ENCODE assay signal across 7 mouse cellular contexts in the genomic region with DNA sequence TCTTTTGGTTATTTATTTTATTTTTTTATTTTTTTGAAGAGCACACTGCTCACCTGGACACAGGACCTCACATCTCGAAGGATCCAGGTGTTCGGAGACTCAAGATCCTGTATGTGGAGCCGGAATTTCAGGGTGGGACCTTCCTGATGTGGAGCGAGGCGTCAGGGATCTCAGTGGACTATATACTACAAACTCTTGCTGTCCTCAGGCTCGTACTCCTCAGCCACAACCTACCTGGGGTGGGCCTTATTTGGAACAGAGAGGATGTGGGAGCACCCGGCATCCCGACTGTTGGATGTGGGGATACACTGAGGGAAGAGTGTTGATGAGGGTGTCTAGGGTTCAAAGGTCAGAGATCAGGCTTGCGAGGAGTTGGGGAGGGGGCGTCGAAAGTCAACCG. TPM values are rescaled to one million over a fixed set of nuclear protein-coding genes. Genes with fewer than 3 reads are reported as not detected.
DNase-seq lines count a peak whose midpoint lies in the region; ATAC-seq and TF ChIP-seq lines count a peak whose summit lies in the region.
"Not testable (repeated sequence)": the region's sequence is repeated elsewhere in the genome, so short reads cannot be mapped to it uniquely, and the experiment has no call there.

No protein-coding gene starts in this region.

- H3K9ac ChIP-seq in embryonic facial prominence, embryonic 13.5 days; forebrain, embryonic 16.5 days (replicated peaks; ENCODE audit: low read depth, low read length); intestine, embryonic 16.5 days (ENCODE audit: low read depth, low read length); limb, embryonic 14.5 days (ENCODE audit: low read depth, low read length, severe bottlenecking); lung, postnatal 0 days (replicated peaks; ENCODE audit: low read depth): not testable (repeated sequence)

- H3K4me2 ChIP-seq in embryonic facial prominence, embryonic 13.5 days; forebrain, embryonic 16.5 days (ENCODE audit: low read length); intestine, embryonic 16.5 days (ENCODE audit: low read depth, low read length); limb, embryonic 14.5 days (replicated peaks; ENCODE audit: low read depth, low read length, severe bottlenecking); lung, postnatal 0 days (replicated peaks; ENCODE audit: low read depth, low read length): not testable (repeated sequence)

- peaks cover 26% of the 10 kb centered on the region for H3K36me3 ChIP-seq in embryonic facial prominence, embryonic 13.5 days
- not testable (repeated sequence) for H3K36me3 ChIP-seq in forebrain, embryonic 16.5 days (ENCODE audit: control insufficient read depth, insufficient read depth); intestine, embryonic 16.5 days (ENCODE audit: control insufficient read depth, insufficient read depth, low read length); lung, postnatal 0 days (ENCODE audit: insufficient read depth, low read length)
- peaks cover 16% of the 10 kb centered on the region for H3K36me3 ChIP-seq in limb, embryonic 14.5 days (ENCODE audit: control insufficient read depth, insufficient read depth, low read length)

- WGBS in embryonic facial prominence, embryonic 13.5 days, result no CpG with 5 or more reads among the region's 12 CpGs
- WGBS in forebrain, embryonic 16.5 days, result no CpG with 5 or more reads among the region's 12 CpGs
- WGBS in intestine, embryonic 16.5 days, result no CpG with 5 or more reads among the region's 12 CpGs
- no CpG with 5 or more reads among the region's 12 CpGs for WGBS in limb, embryonic 14.5 days
- no CpG with 5 or more reads among the region's 12 CpGs for WGBS in lung, postnatal 0 days

- H3K4me3 ChIP-seq in embryonic facial prominence, embryonic 13.5 days, result peak overlapping the region; percentile 71
- H3K4me3 ChIP-seq in forebrain, embryonic 16.5 days (replicated peaks; ENCODE audit: low read length), result peak overlapping the region; percentile 79
- H3K4me3 ChIP-seq in intestine, embryonic 16.5 days (ENCODE audit: low read length), result peak overlapping the region; percentile 78; the same call in 1 of the 2 replicates
- H3K4me3 ChIP-seq in limb, embryonic 14.5 days (replicated peaks; ENCODE audit: low read length), result peak overlapping the region; percentile 72
- peak overlapping the region; percentile 60; the same call in 1 of the 2 replicates for H3K4me3 ChIP-seq in lung, postnatal 0 days (ENCODE audit: low read depth, low read length)

- ATAC-seq in embryonic facial prominence, embryonic 13.5 days (ENCODE audit: insufficient number of reproducible peaks, insufficient read depth, low FRiP score, low TSS enrichment, low read depth), result 0 out of 2 replicates have a peak, but pooled peaks have one; percentile 34
- ATAC-seq in forebrain, embryonic 16.5 days, result peak; percentile 68
- 0 out of 4 replicates have a peak, but pooled peaks have one; percentile 2 to 5 for ATAC-seq in hematopoietic stem cell, adult 5-6 weeks (replicated peaks in 1 of 2; ENCODE audit: insufficient read depth in 1 of 2, low FRiP score in 2 of 2, low TSS enrichment in 1 of 2, low read depth in 1 of 2, poor library complexity in 2 of 2, severe bottlenecking in 2 of 2)
- peak; percentile 45 for ATAC-seq in intestine, embryonic 16.5 days
- ATAC-seq in limb, embryonic 14.5 days (ENCODE audit: low FRiP score, low read depth), result peak; percentile 20; the same call in 1 of the 2 replicates
- ATAC-seq in lung, postnatal 0 days, result peak; percentile 45
- ATAC-seq in monocyte, adult 5-6 weeks (replicated peaks; ENCODE audit: insufficient number of reproducible peaks, low FRiP score, low TSS enrichment, poor library complexity, severe bottlenecking), result 0 out of 2 replicates have a peak, but pooled peaks have one; percentile 4

- not testable (repeated sequence) for TF ChIP-seq EP300 in lung, postnatal 0 days (IDR thresholded peaks at IDR 0.05)

- peaks cover 20% of the 10 kb centered on the region for H3K4me1 ChIP-seq in embryonic facial prominence, embryonic 13.5 days
- peaks cover 19% of the 10 kb centered on the region for H3K4me1 ChIP-seq in forebrain, embryonic 16.5 days (replicated peaks; ENCODE audit: control insufficient read depth, insufficient read depth, low read length)
- peaks cover 10% of the 10 kb centered on the region for H3K4me1 ChIP-seq in intestine, embryonic 16.5 days (ENCODE audit: control insufficient read depth, insufficient read depth, low read length)
- peaks cover 11% of the 10 kb centered on the region; the same call in 1 of the 2 replicates for H3K4me1 ChIP-seq in limb, embryonic 14.5 days (ENCODE audit: control insufficient read depth, insufficient read depth, low read length)
- H3K4me1 ChIP-seq in lung, postnatal 0 days (ENCODE audit: insufficient read depth, low read depth, low read length), result not testable (repeated sequence)

- H3K9me3 ChIP-seq in embryonic facial prominence, embryonic 13.5 days; forebrain, embryonic 16.5 days (ENCODE audit: control insufficient read depth, low read length); intestine, embryonic 16.5 days (ENCODE audit: control insufficient read depth, low read length); limb, embryonic 14.5 days (ENCODE audit: control insufficient read depth, low read length); lung, postnatal 0 days (ENCODE audit: low read length): not testable (repeated sequence)

- H3K27me3 ChIP-seq in embryonic facial prominence, embryonic 13.5 days; forebrain, embryonic 16.5 days (replicated peaks; ENCODE audit: control insufficient read depth, insufficient read depth, low read length); intestine, embryonic 16.5 days (replicated peaks; ENCODE audit: control insufficient read depth, insufficient read depth, low read length); limb, embryonic 14.5 days (ENCODE audit: control insufficient read depth, insufficient read depth, low read length); lung, postnatal 0 days (replicated peaks; ENCODE audit: insufficient read depth, low read length): not testable (repeated sequence)

- not testable (repeated sequence) for TF ChIP-seq CTCF in lung, postnatal 0 days (IDR thresholded peaks at IDR 0.05)

- DNase-seq in limb, embryonic 14.5 days (ENCODE audit: low spot score); lung, postnatal 0 days (ENCODE audit: low spot score): not testable (repeated sequence)

- TF ChIP-seq POLR2A in limb, embryonic 14.5 days (IDR thresholded peaks at IDR 0.05; ENCODE audit: borderline replicate concordance, extremely low read depth, insufficient read depth, insufficient read length), result not testable (repeated sequence)

- not testable (repeated sequence) for H3K27ac ChIP-seq in embryonic facial prominence, embryonic 13.5 days; forebrain, embryonic 16.5 days (ENCODE audit: low read length); intestine, embryonic 16.5 days (ENCODE audit: low read length); limb, embryonic 14.5 days (replicated peaks; ENCODE audit: low read depth, low read length); lung, postnatal 0 days (ENCODE audit: low read length)

RNA-seq across cellular contexts. Expression of gene Lysmd1, which starts 0.2 kb away (rescaled TPM):
- polyA plus RNA-seq in embryonic facial prominence, embryonic 13.5 days (2015; fragmentation: Nextera tagmentation; extraction: Ambion mirVana), result 17.0 and 19.3 TPM in 2 replicates
- 41.9 and 46.6 TPM in 2 replicates for polyA plus RNA-seq in forebrain, embryonic 16.5 days (2015; fragmentation: Nextera tagmentation; extraction: Ambion mirVana)
- total RNA-seq in hematopoietic stem cell, adult 5-6 weeks (2017), result 8.6 and 10.4 TPM in 2 replicates
- 9.8 and 11.0 TPM in 2 replicates for polyA plus RNA-seq in intestine, embryonic 16.5 days (2015; fragmentation: Nextera tagmentation; extraction: Ambion mirVana)
- polyA plus RNA-seq in limb, embryonic 14.5 days (2012; rRNA removed), result 11.7 and 11.8 TPM in 2 replicates
- polyA plus RNA-seq in limb, embryonic 14.5 days (2014; fragmentation: Nextera tagmentation; extraction: Ambion mirVana), result 13.3 and 15.3 TPM in 2 replicates
- 13.3 and 14.0 TPM in 2 replicates for polyA plus RNA-seq in lung, postnatal 0 days (2015; fragmentation: Nextera tagmentation; extraction: Ambion mirVana)
- 4.1 to 5.9 TPM (median 5.7 TPM) in 3 replicates for total RNA-seq in monocyte, adult 5-6 weeks (2017)

RNA-seq across cellular contexts. Expression of gene Scnm1, which starts 0.3 kb away (rescaled TPM):
- polyA plus RNA-seq in embryonic facial prominence, embryonic 13.5 days (2015; fragmentation: Nextera tagmentation; extraction: Ambion mirVana), result 75.2 and 81.8 TPM in 2 replicates
- polyA plus RNA-seq in forebrain, embryonic 16.5 days (2015; fragmentation: Nextera tagmentation; extraction: Ambion mirVana), result 90.1 and 93.1 TPM in 2 replicates
- 96.4 and 116 TPM in 2 replicates for total RNA-seq in hematopoietic stem cell, adult 5-6 weeks (2017)
- polyA plus RNA-seq in intestine, embryonic 16.5 days (2015; fragmentation: Nextera tagmentation; extraction: Ambion mirVana), result 56.9 and 62.2 TPM in 2 replicates
- polyA plus RNA-seq in limb, embryonic 14.5 days (2012; rRNA removed), result 85.0 and 106 TPM in 2 replicates
- polyA plus RNA-seq in limb, embryonic 14.5 days (2014; fragmentation: Nextera tagmentation; extraction: Ambion mirVana), result 65.7 and 73.1 TPM in 2 replicates
- 51.8 and 54.1 TPM in 2 replicates for polyA plus RNA-seq in lung, postnatal 0 days (2015; fragmentation: Nextera tagmentation; extraction: Ambion mirVana)
- 65.3 to 128 TPM (median 82.5 TPM) in 3 replicates for total RNA-seq in monocyte, adult 5-6 weeks (2017)

RNA-seq across cellular contexts. Expression of gene Tnfaip8l2, which starts 8.0 kb away (rescaled TPM):
- polyA plus RNA-seq in embryonic facial prominence, embryonic 13.5 days (2015; fragmentation: Nextera tagmentation; extraction: Ambion mirVana), result 2.7 and 4.7 TPM in 2 replicates
- polyA plus RNA-seq in forebrain, embryonic 16.5 days (2015; fragmentation: Nextera tagmentation; extraction: Ambion mirVana), result 2.1 and 2.5 TPM in 2 replicates
- 15.2 and 16.3 TPM in 2 replicates for total RNA-seq in hematopoietic stem cell, adult 5-6 weeks (2017)
- 4.9 and 5.3 TPM in 2 replicates for polyA plus RNA-seq in intestine, embryonic 16.5 days (2015; fragmentation: Nextera tagmentation; extraction: Ambion mirVana)
- 4.4 and 4.9 TPM in 2 replicates for polyA plus RNA-seq in limb, embryonic 14.5 days (2012; rRNA removed)
- 6.1 and 8.0 TPM in 2 replicates for polyA plus RNA-seq in limb, embryonic 14.5 days (2014; fragmentation: Nextera tagmentation; extraction: Ambion mirVana)
- 9.0 and 9.7 TPM in 2 replicates for polyA plus RNA-seq in lung, postnatal 0 days (2015; fragmentation: Nextera tagmentation; extraction: Ambion mirVana)
- 63.2 to 73.9 TPM (median 73.1 TPM) in 3 replicates for total RNA-seq in monocyte, adult 5-6 weeks (2017)

RNA-seq across cellular contexts. Expression of gene Tmod4, which starts 9.9 kb away (rescaled TPM):
- polyA plus RNA-seq in embryonic facial prominence, embryonic 13.5 days (2015; fragmentation: Nextera tagmentation; extraction: Ambion mirVana), result 0.65 and 0.69 TPM in 2 replicates
- polyA plus RNA-seq in forebrain, embryonic 16.5 days (2015; fragmentation: Nextera tagmentation; extraction: Ambion mirVana), result 0.65 and 0.91 TPM in 2 replicates
- total RNA-seq in hematopoietic stem cell, adult 5-6 weeks (2017), result 0.63 TPM in 1 of 2 replicates, not detected in the other
- polyA plus RNA-seq in intestine, embryonic 16.5 days (2015; fragmentation: Nextera tagmentation; extraction: Ambion mirVana), result 1.1 and 1.2 TPM in 2 replicates
- polyA plus RNA-seq in limb, embryonic 14.5 days (2012; rRNA removed), result 3.2 and 5.0 TPM in 2 replicates
- polyA plus RNA-seq in limb, embryonic 14.5 days (2014; fragmentation: Nextera tagmentation; extraction: Ambion mirVana), result 2.9 and 3.7 TPM in 2 replicates
- 2.0 and 2.9 TPM in 2 replicates for polyA plus RNA-seq in lung, postnatal 0 days (2015; fragmentation: Nextera tagmentation; extraction: Ambion mirVana)
- not detected in 3 replicates for total RNA-seq in monocyte, adult 5-6 weeks (2017)

RNA-seq across cellular contexts. Expression of gene Vps72, which starts 23.3 kb away (rescaled TPM):
- polyA plus RNA-seq in embryonic facial prominence, embryonic 13.5 days (2015; fragmentation: Nextera tagmentation; extraction: Ambion mirVana), result 185 and 213 TPM in 2 replicates
- polyA plus RNA-seq in forebrain, embryonic 16.5 days (2015; fragmentation: Nextera tagmentation; extraction: Ambion mirVana), result 230 and 233 TPM in 2 replicates
- 63.2 and 229 TPM in 2 replicates for total RNA-seq in hematopoietic stem cell, adult 5-6 weeks (2017)
- 110 and 120 TPM in 2 replicates for polyA plus RNA-seq in intestine, embryonic 16.5 days (2015; fragmentation: Nextera tagmentation; extraction: Ambion mirVana)
- polyA plus RNA-seq in limb, embryonic 14.5 days (2012; rRNA removed), result 125 and 130 TPM in 2 replicates
- 141 and 163 TPM in 2 replicates for polyA plus RNA-seq in limb, embryonic 14.5 days (2014; fragmentation: Nextera tagmentation; extraction: Ambion mirVana)
- polyA plus RNA-seq in lung, postnatal 0 days (2015; fragmentation: Nextera tagmentation; extraction: Ambion mirVana), result 82.9 and 84.0 TPM in 2 replicates
- total RNA-seq in monocyte, adult 5-6 weeks (2017), result 43.2 to 86.5 TPM (median 55.3 TPM) in 3 replicates

Comparison
In these comparisons a context has a peak if more than half of its experiments do, and no peak if none do; other contexts are left out.
1. ATAC-seq: peak in every context shown above with its lines; median percentile 68 in forebrain, embryonic 16.5 days; 45 in intestine, embryonic 16.5 days; 45 in lung, postnatal 0 days; 34 in embryonic facial prominence, embryonic 13.5 days; 20 in limb, embryonic 14.5 days; 4 in monocyte, adult 5-6 weeks; 4 in hematopoietic stem cell, adult 5-6 weeks.